Mouse (Mus musculus): ENCODE results near the gene Lcp1. TPM values are rescaled to one million over a fixed set of nuclear protein-coding genes. Genes with fewer than 3 reads are reported as not detected.
A peak's percentile ranks its signal among the peaks of the same experiment; 100 is the strongest.

The Lcp1 gene
- total RNA-seq, 2 experiments from 2014 or later = 6.6 to 8.8 TPM

DNA sequence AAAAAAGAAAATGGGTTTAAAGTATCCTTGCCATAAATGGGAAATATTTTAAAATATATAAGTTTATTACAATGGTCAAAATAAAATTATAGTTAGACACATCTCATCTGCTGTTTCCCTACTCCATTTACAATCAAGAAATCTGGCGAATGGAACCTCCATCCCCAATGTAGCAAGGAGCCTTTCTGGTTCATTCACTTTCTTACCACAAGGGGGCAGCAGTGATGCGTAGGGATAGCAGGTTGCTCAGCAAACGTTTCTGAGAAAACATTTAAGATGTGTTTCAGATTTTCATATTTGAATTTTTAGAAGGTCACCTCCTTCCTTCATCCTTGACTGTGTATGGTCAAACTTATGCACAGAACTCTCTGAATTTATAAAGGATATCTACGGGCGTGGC, 66.1 kb downstream of the Lcp1 start:
- Histone ChIP-seq H3K4me3 (no peak overlapping the region), H3K27ac (no peak overlapping the region)
- DNase-seq (ENCODE audit: low spot score in 2 of 2) = peak; percentile 62 to 80
- peak; percentile 95 for TF ChIP-seq CTCF (conservative IDR thresholded peaks at IDR 0.05)

DNA sequence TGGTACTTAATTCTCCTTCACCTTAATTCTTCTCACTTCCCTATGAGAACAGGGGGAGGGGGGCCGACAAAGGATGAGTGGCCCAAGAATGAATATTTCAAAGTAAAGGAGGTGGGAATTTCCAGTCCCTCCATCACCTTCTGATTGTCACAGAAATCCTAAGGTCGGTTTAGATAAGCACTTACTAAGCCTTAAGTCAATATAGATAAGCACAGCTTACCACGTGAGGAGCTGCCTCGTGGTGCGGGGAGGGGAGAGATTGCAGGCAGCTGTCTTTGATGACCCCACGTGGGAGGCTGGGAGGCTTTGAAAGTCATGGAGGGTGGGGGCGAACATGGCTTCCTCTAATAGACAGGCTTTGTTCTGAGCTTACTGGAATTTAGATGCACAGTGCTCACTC, 66.8 kb downstream of the Lcp1 start:
- no peak overlapping the region for H3K4me3 ChIP-seq
- no peak for DNase-seq (ENCODE audit: low spot score in 2 of 2)
- TF ChIP-seq CTCF (conservative IDR thresholded peaks at IDR 0.05) = no peak
- H3K27ac ChIP-seq = no peak overlapping the region

- no peak for TF ChIP-seq CTCF (conservative IDR thresholded peaks at IDR 0.05)
- no peak overlapping the region for H3K4me3 ChIP-seq
These were observed 74.6 kb downstream of the Lcp1 start for GRCm38 (mm10) chr14:75205363-75206051.

GRCm38 (mm10) chr14:75206307-75206706, 75.4 kb downstream of the Lcp1 start:
- no peak overlapping the region for H3K27ac ChIP-seq
- no peak for DNase-seq (ENCODE audit: low spot score in 2 of 2)
- TF ChIP-seq CTCF (conservative IDR thresholded peaks at IDR 0.05) = no peak
- no peak overlapping the region for H3K4me3 ChIP-seq

More at GRCm38 (mm10) chr14:75205363-75206051, 74.6 kb downstream of the Lcp1 start:
- no peak overlapping the region for H3K27ac ChIP-seq
- DNase-seq (ENCODE audit: low spot score in 2 of 2) = no peak

DNA sequence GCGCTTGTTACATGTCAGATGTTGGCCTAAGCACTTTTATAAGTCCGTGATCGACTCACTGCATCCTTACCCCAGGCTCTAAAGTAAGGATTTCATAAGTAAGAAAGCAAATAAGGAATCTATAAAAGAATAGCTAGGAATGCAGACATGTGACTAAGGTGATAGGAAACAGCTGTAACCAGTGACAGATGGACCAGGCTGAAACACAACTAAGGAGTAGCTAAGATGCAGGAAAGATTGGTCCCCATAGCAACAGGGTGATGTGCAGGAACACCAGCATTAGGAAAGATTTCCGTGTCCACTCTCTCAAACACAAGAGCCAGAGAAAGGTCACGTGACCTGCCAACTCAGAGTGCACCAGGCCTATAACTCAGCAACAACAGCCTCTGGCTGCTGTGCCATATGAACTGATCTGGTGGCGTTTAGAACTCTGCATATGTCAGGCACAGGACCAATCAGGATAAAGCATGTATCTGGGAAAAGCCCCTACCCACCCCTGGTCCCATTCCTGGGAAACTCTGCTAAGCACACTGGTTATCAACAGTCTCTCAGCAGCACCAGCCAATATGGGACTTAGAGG, 77.8 kb downstream of the Lcp1 start:
- DNase-seq (ENCODE audit: low spot score in 2 of 2) = no peak
- Histone ChIP-seq H3K4me3 (no peak overlapping the region), H3K27ac (no peak overlapping the region)
- TF ChIP-seq CTCF (conservative IDR thresholded peaks at IDR 0.05) = no peak

- no peak for DNase-seq (ENCODE audit: low spot score in 2 of 2)
- H3K4me3 ChIP-seq = no peak overlapping the region
- TF ChIP-seq CTCF (conservative IDR thresholded peaks at IDR 0.05) = no peak
- H3K27ac ChIP-seq = no peak overlapping the region
These were observed 82.9 kb downstream of the Lcp1 start for GRCm38 (mm10) chr14:75213752-75214151.

- no peak overlapping the region for H3K27ac ChIP-seq
- no peak for TF ChIP-seq CTCF (conservative IDR thresholded peaks at IDR 0.05)
- no peak overlapping the region for H3K4me3 ChIP-seq
- no peak for DNase-seq (ENCODE audit: low spot score in 2 of 2)
These were observed 87.9 kb downstream of the Lcp1 start for GRCm38 (mm10) chr14:75218843-75219242.

DNA sequence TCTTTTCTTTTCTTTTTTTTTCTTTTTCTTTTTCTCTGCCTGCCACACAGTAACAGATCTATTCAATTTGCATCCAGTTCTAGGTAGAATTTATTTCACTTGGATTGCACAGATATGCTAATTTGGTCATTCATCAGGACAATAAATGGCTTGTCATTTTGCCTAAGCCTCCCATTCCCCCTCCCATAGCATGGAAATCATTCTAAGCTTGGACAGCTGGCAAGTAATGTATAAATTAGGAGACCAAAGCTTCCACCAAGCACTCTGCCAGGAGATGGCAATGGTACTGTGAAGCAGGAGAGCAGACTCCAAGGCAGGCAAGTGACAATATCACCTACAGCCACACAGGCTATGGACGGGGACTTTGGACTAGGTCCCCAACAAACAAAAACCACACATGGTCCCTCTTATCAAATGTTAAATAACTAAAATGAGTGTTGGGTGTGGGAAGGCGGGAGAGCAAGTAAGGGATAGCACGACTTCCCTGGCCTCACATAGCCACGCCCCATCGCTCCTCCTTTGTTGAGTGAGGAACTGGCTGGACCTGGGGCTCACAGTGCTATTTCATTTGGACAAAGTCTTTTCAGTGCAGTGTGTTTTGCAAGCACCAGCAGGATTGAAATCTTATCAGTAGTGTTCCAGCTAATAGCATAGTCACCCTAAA, 88.5 kb downstream of the Lcp1 start:
- Histone ChIP-seq H3K4me3 (no peak overlapping the region), H3K27ac (no peak overlapping the region)
- no peak for TF ChIP-seq CTCF (conservative IDR thresholded peaks at IDR 0.05)
- no peak for DNase-seq (ENCODE audit: low spot score in 2 of 2)

DNA sequence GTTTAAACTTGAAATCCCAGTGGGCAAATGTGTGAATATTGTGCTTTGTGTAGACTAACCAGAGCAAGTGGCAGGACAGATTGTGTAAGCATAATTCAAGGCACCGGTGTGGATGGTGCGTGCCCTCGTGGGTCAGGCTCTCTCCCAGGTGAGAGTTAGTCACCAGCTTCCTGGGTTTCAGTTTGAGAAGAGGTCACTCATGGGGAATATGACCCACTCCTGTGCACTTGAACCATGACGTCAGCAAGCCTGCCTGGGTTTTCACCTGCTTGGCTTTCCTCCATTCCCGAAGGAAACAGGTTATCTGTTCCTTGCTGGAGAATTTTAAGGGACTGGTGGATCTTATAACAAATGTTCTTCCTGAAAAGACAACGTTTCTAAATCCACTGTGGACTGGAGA, 91.5 kb downstream of the Lcp1 start:
- no peak for TF ChIP-seq CTCF (conservative IDR thresholded peaks at IDR 0.05)
- H3K27ac ChIP-seq = no peak overlapping the region
- no peak for DNase-seq (ENCODE audit: low spot score in 2 of 2)
- H3K4me3 ChIP-seq = no peak overlapping the region

GRCm38 (mm10) chr14:75227453-75228084, 96.7 kb downstream of the Lcp1 start:
- no peak overlapping the region for H3K4me3 ChIP-seq
- no peak for DNase-seq (ENCODE audit: low spot score in 2 of 2)
- H3K27ac ChIP-seq = no peak overlapping the region
- TF ChIP-seq CTCF (conservative IDR thresholded peaks at IDR 0.05) = no peak

- Histone ChIP-seq H3K27ac (no peak overlapping the region), H3K4me3 (no peak overlapping the region)
- DNase-seq (ENCODE audit: low spot score in 2 of 2) = peak; percentile 43 to 56
- TF ChIP-seq CTCF (conservative IDR thresholded peaks at IDR 0.05) = peak; percentile 81
These were observed 98.9 kb downstream of the Lcp1 start for GRCm38 (mm10) chr14:75229834-75230233.

- TF ChIP-seq CTCF (conservative IDR thresholded peaks at IDR 0.05) = no peak
- Histone ChIP-seq H3K4me3 (no peak overlapping the region), H3K27ac (no peak overlapping the region)
- DNase-seq (ENCODE audit: low spot score in 2 of 2) = no peak
These were observed 102.2 kb downstream of the Lcp1 start for GRCm38 (mm10) chr14:75233070-75233469.

GRCm38 (mm10) chr14:75235552-75235951, 104.7 kb downstream of the Lcp1 start:
- H3K4me3 ChIP-seq = peak overlapping the region; percentile 28; the same call in 1 of the 2 replicates
- DNase-seq (ENCODE audit: low spot score in 2 of 2) = no peak
- H3K27ac ChIP-seq = peak overlapping the region; percentile 29
- no peak for TF ChIP-seq CTCF (conservative IDR thresholded peaks at IDR 0.05)

Data from layer of hippocampus, adult 2 months (tissue).